ENCODE assay signal across 11 mouse cellular contexts in genomic region chr8:87926098-87926890, GRCm38 (mm10). TPM values are rescaled to one million over a fixed set of nuclear protein-coding genes. Genes with fewer than 3 reads are reported as not detected.
DNase-seq lines count a peak whose midpoint lies in the region; ATAC-seq and TF ChIP-seq lines count a peak whose summit lies in the region.
"Had no signal": no experiment of that assay in that cellular context is flagged by ENCODE, and none has a peak within 500 bp of the region (broad histone marks: within the 10 kb centered on the region; RNA-seq: fewer than 3 reads in every experiment).

No protein-coding gene starts in this region.

- TF ChIP-seq POLR2A in kidney, adult 2 months (IDR thresholded peaks at IDR 0.05; ENCODE audit: low read depth, low read length): no peak

- ATAC-seq in limb, embryonic 11.5 days (ENCODE audit: insufficient number of reproducible peaks, low FRiP score, low TSS enrichment, low read depth): no peak
- ATAC-seq: intestine, embryonic 15.5 days; Patski had no signal

- no peaks in the 10 kb centered on the region for H3K9me3 ChIP-seq in limb, embryonic 11.5 days (ENCODE audit: control insufficient read depth, low read length)
- H3K9me3 ChIP-seq: intestine, embryonic 15.5 days had no signal

- H3K27me3 ChIP-seq in kidney, adult 2 months (replicated peaks; ENCODE audit: control insufficient read depth, insufficient read depth, low read length): no peaks in the 10 kb centered on the region
- H3K27me3 ChIP-seq in limb, embryonic 11.5 days (ENCODE audit: control insufficient read depth, insufficient read depth, low read length): no peaks in the 10 kb centered on the region
- H3K27me3 ChIP-seq: intestine, embryonic 15.5 days had no signal

- DNase-seq in kidney, adult 2 months: peak; percentile 49
- DNase-seq in kidney, adult 18-20 months: no peak
- DNase-seq in brain, adult 2 months (ENCODE audit: low read depth, low spot score): peak; percentile 55
- DNase-seq in cerebellum, adult 9-10 months: peak; percentile 68
- no peak for DNase-seq in limb, embryonic 11.5 days (ENCODE audit: low spot score)
- no peak for DNase-seq in spleen, postnatal 36 days (ENCODE audit: low spot score in 2 of 2)
- no peak for DNase-seq in embryo, embryonic 11 days
- no peak for DNase-seq in layer of hippocampus, adult 11-12 months (ENCODE audit: low spot score)
- DNase-seq: gastrocnemius, postnatal 14 days had no signal

- H3K36me3 ChIP-seq in kidney, adult 2 months (ENCODE audit: control insufficient read depth, insufficient read depth, low read length): no peaks in the 10 kb centered on the region
- no peaks in the 10 kb centered on the region for H3K36me3 ChIP-seq in limb, embryonic 11.5 days (ENCODE audit: control insufficient read depth, insufficient read depth, low read length)
- H3K36me3 ChIP-seq: intestine, embryonic 15.5 days had no signal

- no peak overlapping the region; the same call in 1 of the 2 replicates for H3K27ac ChIP-seq in kidney, adult 2 months (ENCODE audit: insufficient read depth, low read depth, low read length)
- H3K27ac ChIP-seq in limb, embryonic 11.5 days (replicated peaks; ENCODE audit: low read depth, low read length): 0 out of 2 replicates have a peak overlapping the region, but pooled peaks have one; percentile 15
- H3K27ac ChIP-seq: intestine, embryonic 15.5 days had no signal

- no peak for TF ChIP-seq CTCF in kidney, adult 2 months (conservative IDR thresholded peaks at IDR 0.05; ENCODE audit: insufficient read depth, insufficient read length, low read depth, low read length)

- WGBS in kidney, adult 2 months: 76% methylated on average over 7 of the region's 7 CpGs
- WGBS in limb, embryonic 11.5 days: 60% methylated on average over 7 of the region's 7 CpGs

- no peak overlapping the region for H3K4me2 ChIP-seq in limb, embryonic 11.5 days (ENCODE audit: low read depth, severe bottlenecking)
- H3K4me2 ChIP-seq: intestine, embryonic 15.5 days had no signal

- H3K9ac ChIP-seq in limb, embryonic 11.5 days (ENCODE audit: low read length): no peak overlapping the region
- H3K9ac ChIP-seq: intestine, embryonic 15.5 days had no signal

- no peak overlapping the region for H3K4me3 ChIP-seq in kidney, adult 2 months (ENCODE audit: insufficient read depth, low read depth, low read length)
- no peak overlapping the region for H3K4me3 ChIP-seq in limb, embryonic 11.5 days (ENCODE audit: low read depth, low read length)
- H3K4me3 ChIP-seq: intestine, embryonic 15.5 days had no signal

- 0 out of 2 replicates have a peak, but pooled peaks cover 3% of the 10 kb centered on the region for H3K4me1 ChIP-seq in kidney, adult 2 months (ENCODE audit: control insufficient read depth, insufficient read depth, low read length)
- peaks cover 21% of the 10 kb centered on the region for H3K4me1 ChIP-seq in limb, embryonic 11.5 days (ENCODE audit: control insufficient read depth, insufficient read depth, low read length)

RNA-seq across cellular contexts. Expression of gene Zfp423, which starts 33.1 kb away (rescaled TPM):
- 4.1 and 5.6 TPM in 2 replicates for polyA plus RNA-seq in kidney, adult 2 months (2012; rRNA removed)
- polyA plus RNA-seq in limb, embryonic 11.5 days (2014; fragmentation: Nextera tagmentation; extraction: Ambion mirVana): 39.2 and 41.1 TPM in 2 replicates

Comparison
In these comparisons a context has a peak if more than half of its experiments do, and no peak if none do; other contexts are left out.
1. DNase-seq: peak in kidney, adult 2 months (single experiment), brain, adult 2 months (single experiment) and cerebellum, adult 9-10 months (single experiment); none in kidney, adult 18-20 months (single experiment), limb, embryonic 11.5 days (single experiment), spleen, postnatal 36 days (0 of 2), embryo, embryonic 11 days (single experiment) and layer of hippocampus, adult 11-12 months (single experiment).